12 mouse cellular contexts compared by ENCODE assay signal in genomic region chr13:97409291-97409780, GRCm38 (mm10).
DNase-seq lines count a peak whose midpoint lies in the region; ATAC-seq and TF ChIP-seq lines count a peak whose summit lies in the region.
"Had no signal": no experiment of that assay in that cellular context is flagged by ENCODE, and none has a peak within 500 bp of the region (broad histone marks: within the 10 kb centered on the region; RNA-seq: fewer than 3 reads in every experiment).

No protein-coding gene starts in this region.

- in situ Hi-C loops in ES-E14 (cut with MboI; ENCODE audit: low sequenced_read_pairs in 2 of 2, unreplicated experiment in 2 of 2) = no loop called here

- ATAC-seq in forebrain, embryonic 12.5 days (ENCODE audit: low FRiP score) = peak; percentile 61
- peak; percentile 43; the same call in 1 of the 2 replicates for ATAC-seq in midbrain, embryonic 16.5 days
- ATAC-seq: inflammation-experienced regulatory T-cells, adult 6 months; liver, embryonic 12.5 days had no signal

- peak overlapping the region; percentile 57 for H3K27ac ChIP-seq in layer of hippocampus, adult 2 months
- no peak overlapping the region for H3K27ac ChIP-seq in ES-E14 (ENCODE audit: insufficient read depth, low read depth, low read length, poor library complexity, severe bottlenecking)
- peak overlapping the region; percentile 67 for H3K27ac ChIP-seq in forebrain, embryonic 12.5 days
- peak overlapping the region; percentile 50; the same call in 1 of the 2 replicates for H3K27ac ChIP-seq in midbrain, embryonic 16.5 days (ENCODE audit: low read length)
- H3K27ac ChIP-seq: heart, embryonic 13.5 days; kidney, postnatal 0 days; liver, embryonic 12.5 days had no signal

- H3K9me3 ChIP-seq in ES-E14 (ENCODE audit: control insufficient read depth, insufficient read depth, low read depth, low read length) = no peaks in the 10 kb centered on the region
- H3K9me3 ChIP-seq in forebrain, embryonic 12.5 days = no peaks in the 10 kb centered on the region
- H3K9me3 ChIP-seq in midbrain, embryonic 16.5 days (replicated peaks; ENCODE audit: control insufficient read depth, low read length, poor library complexity, severe bottlenecking) = no peaks in the 10 kb centered on the region
- H3K9me3 ChIP-seq: liver, embryonic 12.5 days had no signal

- H3K9ac ChIP-seq in ES-E14 (ENCODE audit: insufficient read depth, low read depth, low read length, poor library complexity, severe bottlenecking) = peak overlapping the region; percentile 21; the same call in 1 of the 2 replicates
- no peak overlapping the region for H3K9ac ChIP-seq in forebrain, embryonic 12.5 days
- no peak overlapping the region for H3K9ac ChIP-seq in midbrain, embryonic 16.5 days (ENCODE audit: low read depth, low read length)
- H3K9ac ChIP-seq: heart, embryonic 13.5 days; liver, embryonic 12.5 days had no signal

- no peak for TF ChIP-seq CTCF in layer of hippocampus, adult 2 months (conservative IDR thresholded peaks at IDR 0.05)

- no peak overlapping the region for H3K4me2 ChIP-seq in forebrain, embryonic 12.5 days
- H3K4me2 ChIP-seq in midbrain, embryonic 16.5 days (ENCODE audit: low read length) = no peak overlapping the region
- H3K4me2 ChIP-seq: liver, embryonic 12.5 days had no signal

- peaks cover 9 to 14% of the 10 kb centered on the region in 2 experiments; a peak in 3 of 4 replicates for H3K4me1 ChIP-seq in ES-E14 (ENCODE audit: control insufficient read depth in 2 of 2, insufficient read depth in 2 of 2, low read length in 2 of 2, poor library complexity in 1 of 2)
- H3K4me1 ChIP-seq in forebrain, embryonic 12.5 days = peaks cover 40% of the 10 kb centered on the region
- peaks cover 29% of the 10 kb centered on the region for H3K4me1 ChIP-seq in midbrain, embryonic 16.5 days (ENCODE audit: control insufficient read depth, insufficient read depth, low read length)
- H3K4me1 ChIP-seq: megakaryocyte, embryonic 14.5 days had no signal

- no peaks in the 10 kb centered on the region for H3K27me3 ChIP-seq in forebrain, embryonic 12.5 days
- H3K27me3 ChIP-seq in midbrain, embryonic 16.5 days (ENCODE audit: control insufficient read depth, insufficient read depth, low read depth, low read length) = no peaks in the 10 kb centered on the region

- DNase-seq in layer of hippocampus, adult 2 months (ENCODE audit: low spot score in 2 of 2) = no peak
- no peak for DNase-seq in layer of hippocampus, adult 8-10 months (ENCODE audit: low spot score in 2 of 2)
- no peak for DNase-seq in ES-E14 (ENCODE audit: low read depth, low spot score)
- no peak for DNase-seq in liver
- DNase-seq in B cell, adult 2 months = no peak

- 51% methylated on average over 8 of the region's 8 CpGs for WGBS in forebrain, embryonic 12.5 days
- 57% methylated on average over 8 of the region's 8 CpGs for WGBS in midbrain, embryonic 16.5 days

- H3K4me3 ChIP-seq in layer of hippocampus, adult 2 months = no peak overlapping the region
- H3K4me3 ChIP-seq in ES-E14 (ENCODE audit: insufficient read depth in 1 of 2, low read depth in 1 of 2, low read length in 2 of 2, poor library complexity in 1 of 2, severe bottlenecking in 1 of 2) = peak overlapping the region in 1 of 2 experiments; percentile 20; a peak in 1 of 4 replicates
- H3K4me3 ChIP-seq in forebrain, embryonic 12.5 days (replicated peaks) = no peak overlapping the region
- no peak overlapping the region for H3K4me3 ChIP-seq in midbrain, embryonic 16.5 days (ENCODE audit: low read depth, low read length)
- H3K4me3 ChIP-seq: heart, embryonic 13.5 days; liver, embryonic 12.5 days; megakaryocyte, embryonic 14.5 days had no signal

- H3K36me3 ChIP-seq in ES-E14 (ENCODE audit: control insufficient read depth, insufficient read depth, low read length, poor library complexity, severe bottlenecking) = no peaks in the 10 kb centered on the region
- H3K36me3 ChIP-seq in forebrain, embryonic 12.5 days (replicated peaks) = no peaks in the 10 kb centered on the region
- no peaks in the 10 kb centered on the region for H3K36me3 ChIP-seq in midbrain, embryonic 16.5 days (ENCODE audit: control insufficient read depth, insufficient read depth, low read length)
- H3K36me3 ChIP-seq: heart, embryonic 13.5 days; liver, embryonic 12.5 days had no signal

TF ChIP-seq in ES-E14, 5 proteins besides CTCF, POLR2A, EP300 and RAD21:
- no peak for TF ChIP-seq ZC3H11A (IDR thresholded peaks at IDR 0.05; ENCODE audit: borderline replicate concordance, low read depth, low read length)
TF ChIP-seq in ES-E14: peak in this region for 0.
